Mouse (Mus musculus) thymus, postnatal 4 days (tissue): ENCODE results near the gene Pcnx3.

ENCODE experiments used
- DNase-seq: peaks from one replicate; pipeline ENCODE4 v3.0.0; 2021

Gene Pcnx3

DNA sequence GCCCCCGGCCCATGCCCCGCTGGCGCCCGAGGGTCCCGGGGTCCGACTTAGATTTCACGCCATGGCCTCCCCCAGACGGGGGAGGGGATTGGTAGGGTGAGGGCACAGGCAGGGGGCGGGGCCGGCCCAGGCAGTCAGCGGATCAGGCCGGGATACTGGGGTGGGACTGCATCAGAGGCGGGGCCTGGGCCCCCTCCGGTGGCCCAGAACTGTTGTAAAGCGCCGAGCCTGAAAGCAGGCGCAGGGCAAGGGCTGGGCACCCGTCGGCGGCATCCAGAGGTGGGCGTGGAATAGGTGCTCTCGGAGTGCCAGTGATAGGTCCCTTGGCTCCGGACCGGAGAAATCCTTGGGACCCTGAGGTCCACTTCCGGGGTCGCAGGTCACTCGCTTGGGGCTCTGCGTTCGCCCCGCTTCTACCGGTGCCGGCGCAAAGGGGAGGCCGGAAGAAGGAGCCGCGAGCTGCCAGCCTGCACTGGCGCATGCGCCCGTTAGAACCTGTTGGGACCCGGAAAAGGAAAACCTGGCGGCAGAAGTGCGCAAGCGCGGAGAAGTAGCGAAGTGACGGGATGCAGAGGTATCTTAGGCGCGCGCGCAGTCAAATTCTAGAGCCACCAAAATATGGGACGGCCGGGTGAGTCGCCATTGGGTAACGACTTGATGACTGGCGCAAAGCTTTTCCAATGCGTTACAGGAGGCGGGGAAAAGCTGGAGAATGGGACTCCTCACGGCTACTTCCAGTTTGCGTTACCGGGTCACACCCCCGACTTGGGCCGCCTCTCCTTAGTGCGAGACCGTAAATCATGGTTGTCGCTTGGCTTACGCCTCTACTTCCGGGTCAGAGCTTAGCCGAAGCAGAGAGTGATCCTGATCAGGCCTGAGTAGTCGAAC is at the start of gene Pcnx3, which contains the start of gene Map3k11:
TSS of gene Pcnx3 (minus strand) at position 709 of the 888 bp plus-strand sequence.
TSS of gene Map3k11 (plus strand) at position 543 of the 888 bp plus-strand sequence.
- DNase-seq: peak; percentile 97

DNA sequence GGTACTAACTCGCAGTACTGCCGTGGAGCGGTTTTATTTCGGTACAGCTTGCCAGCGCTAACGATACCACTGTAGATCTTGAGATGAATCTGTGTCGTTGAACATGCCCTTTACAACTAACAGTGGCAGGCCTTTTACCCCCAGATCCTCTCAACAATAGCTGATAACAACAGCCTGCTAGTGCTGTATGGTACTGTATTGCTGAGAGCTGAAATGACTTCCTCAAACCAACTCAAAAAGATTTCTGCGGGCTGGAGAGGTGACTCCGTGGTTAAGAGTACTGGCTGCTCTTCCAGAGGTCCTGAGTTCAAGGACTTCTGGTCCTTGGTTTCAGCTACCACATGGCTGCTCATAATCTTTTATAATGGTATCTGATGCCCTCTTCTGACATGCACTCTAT is 45.6 kb upstream of the Pcnx3 start:
- DNase-seq: no peak

DNA sequence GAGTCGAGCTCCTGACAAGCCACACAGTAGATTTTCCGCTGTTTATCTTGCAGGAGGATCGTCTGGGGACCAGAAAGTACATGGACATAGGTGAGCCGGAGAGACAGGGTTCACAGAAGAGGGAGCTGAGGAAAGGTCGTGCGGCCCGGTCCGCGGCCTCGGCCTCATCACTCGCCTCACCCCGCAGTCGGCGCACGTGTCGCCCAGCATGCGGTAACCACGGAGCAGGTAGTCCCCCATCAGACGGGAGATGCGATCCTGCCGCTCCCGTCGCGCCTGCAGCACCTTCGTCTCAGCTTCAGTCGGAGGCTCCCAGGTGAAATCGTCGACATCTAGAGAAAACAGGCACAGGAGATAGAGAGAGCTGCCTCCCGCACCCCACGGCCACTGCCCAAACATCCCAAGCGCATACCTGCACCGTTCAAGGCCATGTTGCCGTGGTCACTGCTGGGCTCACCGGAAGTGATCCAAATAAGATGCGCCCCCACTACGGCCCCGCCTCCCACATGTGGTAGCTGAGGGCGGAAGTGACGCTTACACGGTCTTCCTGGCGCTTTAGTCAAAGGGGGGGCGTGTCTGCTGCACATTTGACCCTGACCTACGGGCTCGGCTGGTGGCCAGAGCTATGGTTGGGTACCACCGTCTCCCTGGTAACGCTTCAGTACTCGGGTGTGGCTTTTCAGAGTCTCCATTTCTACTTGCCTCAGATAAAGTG is 42.7 kb upstream of the Pcnx3 start:
- DNase-seq: peak; percentile 89

DNA sequence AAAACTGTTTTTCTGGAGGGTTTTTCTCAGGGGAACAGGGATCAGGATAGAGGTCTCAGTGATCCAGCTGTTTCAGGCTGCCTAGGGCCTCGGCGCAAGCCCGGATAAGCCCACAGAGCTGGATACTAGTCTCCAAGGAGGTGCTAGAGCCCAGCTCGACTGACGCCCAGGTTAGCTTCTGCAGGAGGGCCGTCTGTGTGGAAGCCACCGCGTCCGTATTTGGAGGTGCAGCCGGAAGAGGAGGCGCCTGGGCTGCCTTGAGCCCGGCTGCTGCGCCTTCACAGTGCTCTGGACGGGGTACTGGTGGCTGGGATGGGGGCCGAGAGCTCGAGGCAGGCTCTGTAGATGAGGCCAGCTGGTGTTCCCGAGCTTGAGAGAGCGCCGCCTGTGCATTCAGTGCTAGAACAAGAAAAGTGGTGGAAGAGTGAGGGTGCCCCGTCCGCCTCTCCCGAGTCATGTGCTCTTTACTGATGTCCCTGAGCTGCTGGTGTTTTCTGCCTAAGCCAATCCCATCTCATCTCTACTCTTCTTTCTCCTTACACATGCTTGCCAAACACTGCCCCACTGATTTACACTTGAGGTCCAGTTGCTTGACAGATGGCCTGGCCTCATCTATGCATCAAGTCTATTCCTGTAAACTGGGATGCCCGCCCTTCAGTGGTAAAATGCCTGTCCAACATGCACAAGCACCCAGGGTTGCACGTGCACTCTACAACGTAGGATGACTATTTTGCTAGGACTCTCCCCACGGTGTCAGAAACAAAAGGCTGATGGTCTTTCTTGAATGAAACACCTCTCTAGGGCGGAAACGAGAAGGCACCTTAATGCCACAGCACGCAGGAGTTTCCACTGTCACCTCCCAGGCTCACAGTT is 41.8 kb upstream of the Pcnx3 start:
- peak; percentile 70 for DNase-seq

DNA sequence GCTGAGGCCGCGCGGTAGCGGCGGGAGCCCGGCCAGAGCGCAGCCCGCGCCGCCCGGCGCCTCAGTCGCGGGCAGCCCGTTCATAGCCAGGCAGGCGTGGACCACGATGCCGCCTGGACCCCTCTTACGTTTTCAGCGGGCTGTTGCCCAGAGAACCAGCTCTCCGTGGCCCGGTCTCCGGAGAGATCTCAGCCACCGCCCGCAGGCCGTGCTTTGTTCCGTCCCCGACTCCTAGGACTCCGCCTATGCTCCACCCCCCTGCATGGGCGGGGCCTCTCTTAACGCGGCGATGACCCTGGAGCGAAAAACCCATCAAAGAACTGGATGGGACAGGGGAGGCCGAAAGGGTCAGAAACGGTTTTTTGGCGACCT is 40.7 kb upstream of the Pcnx3 start, which contains the start of gene Fam89b:
TSS of gene Fam89b (minus strand) at position 210 of the 372 bp plus-strand sequence.
- peak; percentile 92 for DNase-seq

DNA sequence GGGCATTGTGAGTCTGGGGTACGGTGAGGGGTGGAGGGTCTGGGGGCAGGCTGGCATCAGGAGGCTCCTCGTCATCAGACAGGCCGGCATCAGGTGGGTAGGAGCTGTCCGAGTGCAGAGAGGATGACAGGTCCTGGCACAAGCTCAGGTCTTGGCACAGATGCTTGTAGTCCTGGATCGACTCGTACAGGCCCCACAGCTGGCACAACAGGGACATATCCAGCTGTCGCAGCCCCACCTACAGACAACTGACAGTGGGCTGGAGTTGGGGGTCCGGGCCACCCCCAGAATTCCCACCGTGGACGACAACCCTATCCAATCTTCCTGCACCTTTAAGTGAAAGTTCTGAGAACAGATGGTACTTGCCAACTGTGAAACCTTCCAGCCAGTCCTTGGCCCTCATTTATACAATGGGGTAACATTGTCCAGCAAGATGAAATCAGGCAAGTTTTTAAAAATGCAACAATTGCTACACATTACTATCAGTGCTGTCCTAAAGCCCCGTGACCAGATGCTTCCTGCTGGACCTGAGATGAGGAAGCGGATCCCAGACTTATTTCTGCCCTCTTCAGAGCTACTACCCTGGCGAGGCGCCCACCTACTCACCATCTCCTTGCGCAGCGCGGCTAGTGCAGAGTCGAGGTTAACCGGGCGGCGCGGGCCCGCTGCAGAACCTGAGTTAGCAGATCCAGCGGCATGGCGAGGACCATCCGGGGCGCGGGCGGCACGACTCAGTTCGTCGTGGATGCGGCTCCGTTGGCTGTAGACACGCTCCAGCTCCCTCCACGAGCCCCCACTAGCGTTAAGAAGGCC is 40.1 kb upstream of the Pcnx3 start:
- peak; percentile 77 for DNase-seq

DNA sequence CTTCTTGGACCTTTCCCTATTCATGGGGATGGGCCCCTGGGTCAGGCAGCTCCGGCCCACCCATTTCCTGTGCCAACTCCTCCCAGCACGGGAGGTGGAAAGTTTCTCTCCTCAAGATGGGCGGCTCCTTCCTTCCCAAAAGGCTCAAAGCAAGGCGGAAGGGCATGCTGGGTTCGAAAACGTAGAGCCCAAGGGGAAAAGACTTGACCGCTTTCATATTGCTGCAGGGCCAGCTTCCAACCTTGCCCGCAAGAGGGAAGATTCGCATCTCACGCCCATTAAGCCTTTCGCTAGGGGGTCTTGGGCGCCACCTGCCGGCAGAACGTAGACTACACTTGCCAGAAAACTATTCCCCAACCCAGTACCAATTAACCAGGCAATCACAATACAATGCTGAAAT is 39.0 kb upstream of the Pcnx3 start:
- peak; percentile 95 for DNase-seq

DNA sequence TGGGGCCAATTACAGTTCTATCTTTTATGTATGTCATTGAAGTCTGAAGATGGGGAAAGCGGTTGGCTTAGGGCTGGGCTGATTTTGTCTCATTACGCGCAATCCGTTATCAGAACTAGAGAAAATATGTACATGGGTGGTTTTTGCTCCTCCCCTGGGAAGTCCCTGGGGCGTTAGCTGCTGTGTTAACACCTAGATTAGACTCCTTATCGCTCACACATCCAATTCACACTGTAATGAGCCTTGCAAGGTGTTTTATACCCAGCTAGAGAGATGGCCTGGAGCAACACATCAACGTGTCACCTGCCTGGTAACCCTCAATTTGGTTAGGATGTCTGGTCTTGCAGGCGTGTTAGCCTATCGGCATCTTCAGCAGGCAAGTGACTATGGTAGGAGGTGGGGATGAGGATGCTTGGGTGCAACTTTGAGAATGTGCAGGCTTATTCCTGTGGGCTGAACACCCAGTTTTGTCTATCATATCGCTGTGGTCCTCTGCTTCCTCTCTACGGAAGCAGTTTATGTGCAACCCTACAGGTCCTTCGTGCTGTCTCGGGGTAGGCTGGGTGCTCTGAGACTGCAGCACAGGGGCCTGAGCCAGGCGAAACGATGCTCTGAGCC is 38.4 kb upstream of the Pcnx3 start:
- no peak for DNase-seq

DNA sequence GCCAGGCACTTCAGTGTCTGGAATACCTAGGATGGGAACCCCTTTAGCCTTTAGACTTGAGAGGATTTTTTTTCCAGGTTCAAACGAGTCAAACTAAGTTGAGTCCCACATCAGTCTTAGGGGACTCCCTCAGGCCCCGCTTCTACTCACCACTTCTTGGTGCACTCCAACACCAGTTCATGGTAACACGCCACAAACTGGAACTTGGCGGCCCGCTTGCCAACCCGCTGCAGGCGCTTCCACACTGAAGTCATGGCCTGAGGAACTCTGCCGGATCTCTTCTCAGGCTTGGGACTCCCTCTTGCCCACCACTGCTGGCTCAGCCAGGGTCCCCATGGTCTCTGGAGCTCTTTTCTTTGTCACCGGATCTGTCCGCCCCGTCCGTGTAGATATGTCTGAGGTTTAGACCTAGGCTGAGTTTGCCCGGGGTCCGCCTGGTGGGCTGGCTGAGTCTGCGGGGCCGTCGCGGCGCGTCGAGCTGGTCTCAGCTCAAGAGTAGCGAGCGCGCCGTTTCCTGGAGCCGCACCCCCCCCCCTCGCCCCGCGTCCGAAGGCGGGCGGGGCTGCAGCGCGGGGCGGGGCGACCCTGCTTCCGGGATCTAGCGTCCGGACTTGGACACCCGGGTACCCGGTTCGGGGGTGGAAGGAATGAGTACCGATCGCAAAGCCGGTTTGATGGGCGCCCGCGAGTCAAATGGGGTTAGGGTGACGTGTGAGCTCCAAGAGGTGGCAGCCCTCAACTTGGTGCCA is 37.2 kb upstream of the Pcnx3 start, which contains the start of gene Ehbp1l1:
TSS of gene Ehbp1l1 (minus strand) at position 551 of the 749 bp plus-strand sequence.
- DNase-seq: peak; percentile 87

DNA sequence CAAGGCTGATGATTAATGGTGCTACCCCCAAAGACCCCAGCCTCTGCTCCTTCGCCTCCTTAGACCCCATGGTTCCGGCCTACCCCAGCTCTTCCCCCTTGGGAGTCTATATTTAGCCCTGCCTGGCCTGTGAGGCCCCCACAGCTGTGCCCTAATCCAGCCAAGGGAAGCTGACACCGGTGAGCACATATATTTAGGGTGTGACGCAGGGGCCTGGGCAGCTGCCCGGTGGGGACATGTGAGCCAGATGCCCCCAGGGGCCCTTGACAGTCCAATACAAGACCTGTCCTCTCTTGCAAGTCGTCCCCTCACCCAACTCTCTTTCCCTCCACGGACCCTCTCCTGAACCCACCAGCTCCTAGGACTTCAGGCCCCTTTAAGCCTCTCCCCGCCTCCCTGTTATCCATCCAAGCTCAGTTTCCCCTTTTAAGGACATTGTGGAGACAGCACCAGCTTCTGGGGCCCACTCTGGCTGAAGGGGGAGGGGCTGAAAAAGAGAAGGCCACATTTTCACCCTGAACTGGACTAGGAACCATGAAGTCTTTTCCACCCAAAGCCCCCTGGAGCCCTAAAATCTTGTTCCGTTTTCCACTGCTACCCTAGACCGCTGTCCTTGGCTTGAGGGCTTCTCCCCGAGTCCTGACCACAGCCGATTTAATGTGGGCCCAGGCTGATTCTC is 36.5 kb upstream of the Pcnx3 start:
- DNase-seq: no peak

DNA sequence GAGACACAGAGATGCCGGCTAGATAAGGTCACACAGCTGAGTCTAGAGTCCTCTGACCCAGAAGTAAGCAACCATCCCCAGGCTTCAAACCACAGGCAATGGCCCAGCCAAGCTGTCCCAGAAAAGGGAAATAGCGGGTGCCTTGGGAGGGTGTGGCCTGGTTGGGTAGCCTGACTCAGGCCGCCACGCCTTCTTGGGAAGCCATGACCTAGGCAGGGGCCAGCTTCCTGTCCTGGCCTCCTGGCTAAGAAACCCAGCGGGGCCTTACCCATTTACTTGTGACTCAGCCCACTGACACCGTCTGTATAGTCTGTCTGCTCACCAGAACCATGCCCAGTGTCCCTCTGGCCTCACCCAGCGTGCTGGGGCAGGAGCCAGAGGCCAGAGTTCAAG is 35.8 kb upstream of the Pcnx3 start:
- DNase-seq: peak; percentile 38

DNA sequence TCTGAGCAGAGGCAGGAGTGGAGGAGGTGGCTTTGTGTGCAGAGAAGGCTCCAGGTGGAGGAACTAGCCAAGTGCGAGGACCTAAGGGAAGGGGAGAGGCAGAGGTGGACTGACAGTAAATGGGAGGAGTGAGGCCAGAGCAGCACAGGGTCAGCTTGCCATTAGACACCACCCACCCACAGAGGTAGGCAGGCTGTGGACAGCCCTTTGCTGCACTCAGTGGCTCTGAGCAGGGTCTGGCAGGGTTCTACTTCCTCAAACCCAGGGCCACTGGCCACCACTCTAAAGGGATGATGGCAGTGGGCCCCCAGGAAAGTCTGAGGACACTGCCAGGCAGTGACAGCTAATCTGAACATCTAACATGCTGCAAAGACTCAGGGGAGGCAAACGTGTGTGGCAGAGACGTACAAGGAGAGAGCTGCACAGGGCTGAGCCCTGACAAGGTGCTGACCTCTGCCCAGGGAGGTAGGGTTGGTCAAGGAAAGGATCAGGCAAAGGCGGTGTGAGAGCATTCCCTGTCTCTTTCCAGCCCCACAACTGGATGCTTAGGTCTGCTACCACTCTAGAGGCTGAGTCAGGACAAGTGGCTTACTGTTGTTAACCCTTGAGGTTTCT is 35.3 kb upstream of the Pcnx3 start:
- DNase-seq: no peak

DNA sequence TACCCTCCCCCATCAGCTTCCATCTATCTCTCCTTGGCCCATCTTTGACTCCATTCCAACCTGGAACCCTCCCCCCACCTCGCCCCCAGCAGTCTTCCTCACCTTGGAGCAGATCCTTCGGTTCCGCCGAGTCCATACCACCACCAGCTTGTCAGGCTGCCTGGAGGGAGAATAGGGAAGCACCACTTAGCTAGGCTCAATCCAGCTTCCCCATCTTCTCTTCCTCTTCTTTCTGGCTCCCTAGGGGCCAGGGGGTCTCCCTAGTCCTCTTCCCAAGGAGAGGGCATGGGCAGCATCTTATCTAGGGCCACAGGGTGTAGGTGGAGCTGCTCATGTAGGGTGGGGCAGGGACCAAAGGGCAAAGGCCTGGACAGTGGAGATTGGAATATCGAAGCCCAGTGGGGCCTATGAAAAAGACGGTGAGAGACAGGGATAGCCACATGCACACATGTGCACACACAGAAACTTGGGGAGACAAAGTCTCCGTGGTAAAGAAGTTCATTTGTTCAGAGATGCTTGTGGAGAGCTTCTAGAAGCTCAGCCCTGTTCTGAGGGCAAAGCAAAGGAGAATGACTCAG is 34.2 kb upstream of the Pcnx3 start:
- no peak for DNase-seq

DNA sequence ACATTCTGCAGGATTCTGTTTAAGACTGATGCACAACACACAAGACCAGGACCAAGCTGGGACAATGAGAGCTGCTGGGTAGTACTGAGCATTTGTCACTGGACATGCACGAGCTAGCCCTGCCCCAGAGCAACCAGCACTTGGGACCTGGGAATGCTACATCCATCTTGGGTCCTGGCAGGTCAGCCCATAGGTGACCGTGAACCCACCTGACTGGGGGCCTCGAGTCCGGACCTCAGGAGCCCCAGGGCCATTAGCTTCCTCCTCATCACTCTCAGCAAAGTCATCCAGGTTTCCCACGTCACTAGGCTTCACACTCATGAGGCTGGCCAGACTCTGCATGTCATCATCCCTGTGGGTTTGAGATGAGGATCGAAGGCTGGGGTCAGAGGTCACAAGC is 32.5 kb upstream of the Pcnx3 start:
- DNase-seq: no peak

DNA sequence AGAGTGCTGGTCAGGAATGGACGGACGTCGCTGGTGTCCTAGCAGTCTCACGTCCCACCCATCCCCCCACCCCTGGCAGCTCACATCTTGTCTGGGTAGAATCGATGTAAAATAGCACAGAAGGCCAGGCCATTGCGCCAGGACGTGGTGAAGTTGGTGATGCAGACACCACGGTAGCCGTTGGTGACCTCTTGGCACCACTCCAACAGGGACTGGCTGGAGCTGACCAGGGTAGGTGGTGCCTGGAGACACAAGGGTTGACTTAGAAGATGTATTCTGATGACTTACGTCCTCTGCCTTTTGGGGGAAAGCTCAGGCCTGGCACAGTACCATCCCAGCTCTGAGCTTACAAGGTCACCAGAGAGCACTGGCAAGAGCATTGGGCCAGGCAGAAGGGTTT is 28.2 kb upstream of the Pcnx3 start:
- DNase-seq: no peak

DNA sequence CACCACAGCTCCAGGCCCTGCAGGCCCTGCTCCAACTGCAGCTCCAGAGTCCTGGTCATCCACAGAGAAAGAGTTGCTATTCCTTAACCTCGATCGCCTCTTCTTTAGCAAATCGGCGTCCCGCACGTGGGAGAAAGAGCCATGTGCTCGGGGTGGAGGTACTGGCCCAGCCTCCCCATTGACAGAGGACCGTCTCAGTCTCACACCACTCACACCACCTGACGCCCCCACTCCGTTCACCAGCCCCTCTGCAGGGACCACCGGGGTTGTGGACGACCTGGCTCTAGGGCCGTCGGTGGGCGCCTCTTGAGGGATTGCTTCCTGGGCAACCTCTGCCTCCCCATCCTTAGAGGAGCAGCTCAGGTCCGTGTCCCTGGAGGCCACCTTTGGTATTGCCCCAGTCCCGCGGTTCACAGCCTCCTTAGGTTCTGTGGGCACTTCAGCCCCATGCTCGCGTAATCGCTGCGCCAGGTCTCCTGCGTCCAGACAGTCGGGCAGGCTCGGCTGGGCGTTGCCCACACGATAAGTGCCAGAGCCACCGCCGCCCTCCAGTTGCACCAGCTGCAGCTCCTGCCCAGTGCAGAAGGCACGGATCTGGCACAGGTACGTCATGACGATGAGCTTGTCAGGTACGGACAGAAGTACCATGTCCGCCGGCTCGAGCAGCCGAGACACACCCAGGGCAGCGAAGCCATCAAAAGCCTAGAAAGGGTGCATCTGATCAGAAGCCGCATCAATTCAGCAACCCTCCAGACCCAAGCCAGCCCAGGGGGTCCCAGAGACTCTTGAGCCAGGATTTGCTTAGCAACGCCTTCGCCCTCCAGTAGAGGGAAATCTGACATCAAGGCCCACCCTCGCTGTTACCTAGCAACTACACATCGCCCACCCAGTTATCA is 27.3 kb upstream of the Pcnx3 start:
- DNase-seq: peak; percentile 58

DNA sequence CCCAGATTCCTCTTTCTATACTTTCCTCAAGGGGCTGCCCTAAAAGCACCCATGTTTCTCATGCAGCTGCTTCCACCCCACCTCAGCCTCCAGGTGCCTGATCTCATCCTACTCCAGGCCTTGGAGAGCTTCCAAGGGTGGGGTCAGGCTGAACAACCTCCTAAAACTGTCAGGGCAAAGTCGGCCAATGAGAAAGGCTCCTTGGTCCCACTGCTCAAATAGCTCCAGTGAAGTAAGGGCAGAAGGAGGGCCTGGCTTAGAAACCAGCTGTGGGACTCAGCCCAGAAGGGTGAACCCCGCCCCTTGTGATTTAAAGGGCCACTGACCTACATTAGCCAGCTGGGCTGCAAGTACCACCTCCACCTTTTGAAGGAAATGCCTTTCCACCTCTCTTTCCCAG is 25.0 kb upstream of the Pcnx3 start:
- DNase-seq: no peak

DNA sequence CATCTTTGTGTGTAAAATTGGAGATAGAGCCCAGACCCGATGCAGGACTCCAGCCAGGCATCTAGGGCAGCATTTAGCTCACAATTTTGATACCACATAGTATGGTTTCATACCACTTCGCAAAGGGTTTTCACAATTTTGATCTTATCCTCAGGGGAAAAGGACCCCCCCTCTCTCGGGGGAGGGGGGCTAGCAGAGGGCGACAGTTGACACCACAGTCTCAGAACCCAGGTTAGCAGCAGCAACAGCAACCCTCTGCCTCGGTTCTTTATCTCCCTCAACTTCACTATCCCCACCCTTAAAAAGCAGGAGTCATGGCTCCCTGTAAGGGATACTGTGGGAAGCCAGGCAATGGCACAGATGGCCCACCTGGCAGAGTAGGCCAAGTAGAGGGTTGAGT is 24.5 kb upstream of the Pcnx3 start:
- no peak for DNase-seq
